Mouse (Mus musculus) embryonic fibroblast, embryonic 13.5 days (primary cell): Measurements from ENCODE around the gene Ankrd44. TPM values are rescaled to one million over a fixed set of nuclear protein-coding genes. Genes with fewer than 3 reads are reported as not detected.

Source experiments
- H3K27ac ChIP-seq: 2 replicates; pipeline ENCODE4 v1.5.1; 2012; ENCODE audit warnings: low read length, control low read depth, inconsistent platforms; ENCODE audit not compliant: insufficient read depth
- H3K4me1 ChIP-seq: 2 replicates; pipeline ENCODE4 v1.6.1; 2011; ENCODE audit warnings: low read length; ENCODE audit not compliant: control insufficient read depth, insufficient read depth
- H3K4me3 ChIP-seq: 2 replicates; pipeline ENCODE4 v1.5.1; 2011; ENCODE audit warnings: mild to moderate bottlenecking, control low read depth, low read length; ENCODE audit not compliant: insufficient read depth
- CTCF ChIP-seq: IDR thresholded peaks from 2 replicates; pipeline ENCODE4 v1.5.1; 2011; ENCODE audit warnings: mild to moderate bottlenecking, control low read depth, low read length, moderate library complexity, borderline replicate concordance; ENCODE audit not compliant: insufficient read depth
- POLR2A ChIP-seq: IDR thresholded peaks from 2 replicates; pipeline ENCODE4 v1.6.1; 2011; ENCODE audit warnings: low read depth, mild to moderate bottlenecking, control low read depth, low read length, moderate library complexity
- polyA plus RNA-seq: library from polyadenylated mRNA; stranded (reverse); fragments of >200 nt; gene quantifications from 2 replicates; pipeline ENCODE4 v1.2.4, GENCODE M21; 2011; ENCODE audit warnings: low read depth; ENCODE audit not compliant: missing spikeins, insufficient read length

Ankrd44 gene
- polyA plus RNA-seq, 1 experiment, result 24.8 TPM

DNA sequence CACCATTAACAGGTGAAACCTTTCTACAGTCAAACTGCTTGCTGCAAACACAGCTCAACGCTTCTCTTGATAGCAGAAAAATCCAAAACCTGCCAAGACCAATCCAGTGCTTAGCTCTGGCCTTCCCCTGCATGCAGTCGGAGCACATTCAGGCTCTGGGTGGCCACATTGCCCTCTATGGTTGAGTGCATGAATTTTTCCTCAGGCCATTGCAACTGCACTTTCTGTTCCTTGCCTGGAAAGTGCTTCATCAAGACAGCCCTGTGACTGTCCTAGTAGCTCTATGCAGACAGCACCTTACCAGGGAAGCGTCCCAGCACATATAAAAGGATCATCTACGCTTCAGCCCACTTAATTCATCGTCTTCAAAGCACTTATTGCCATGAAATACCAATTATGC lies 250.7 kb downstream of the Ankrd44 start:
- TF ChIP-seq POLR2A (no peak), CTCF (no peak)
- Histone ChIP-seq H3K4me1 (no peaks in the 10 kb centered on the region), H3K27ac (no peak overlapping the region), H3K4me3 (no peak overlapping the region)

DNA sequence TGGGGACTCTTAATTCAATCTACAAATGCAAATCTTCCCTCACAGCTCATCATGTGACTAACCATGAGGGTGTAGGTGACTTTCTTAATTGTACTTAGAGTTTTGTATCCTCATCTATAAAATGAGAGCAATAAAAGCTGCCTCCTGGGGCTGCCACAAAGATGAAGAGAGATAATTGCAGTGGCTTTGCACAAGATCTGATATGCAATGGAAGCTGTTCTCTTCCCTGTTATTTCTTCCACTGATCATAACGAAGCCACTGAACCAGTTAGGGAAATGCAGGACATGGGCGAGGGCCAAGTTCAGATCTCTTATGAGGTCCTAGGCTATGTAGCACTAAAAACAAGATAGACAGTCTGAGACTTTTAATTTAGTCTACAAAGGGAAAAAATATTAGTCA lies 258.2 kb downstream of the Ankrd44 start:
- no peaks in the 10 kb centered on the region for H3K4me1 ChIP-seq
- TF ChIP-seq POLR2A (no peak), CTCF (no peak)
- H3K4me3 ChIP-seq, result no peak overlapping the region
- H3K27ac ChIP-seq, result no peak overlapping the region

DNA sequence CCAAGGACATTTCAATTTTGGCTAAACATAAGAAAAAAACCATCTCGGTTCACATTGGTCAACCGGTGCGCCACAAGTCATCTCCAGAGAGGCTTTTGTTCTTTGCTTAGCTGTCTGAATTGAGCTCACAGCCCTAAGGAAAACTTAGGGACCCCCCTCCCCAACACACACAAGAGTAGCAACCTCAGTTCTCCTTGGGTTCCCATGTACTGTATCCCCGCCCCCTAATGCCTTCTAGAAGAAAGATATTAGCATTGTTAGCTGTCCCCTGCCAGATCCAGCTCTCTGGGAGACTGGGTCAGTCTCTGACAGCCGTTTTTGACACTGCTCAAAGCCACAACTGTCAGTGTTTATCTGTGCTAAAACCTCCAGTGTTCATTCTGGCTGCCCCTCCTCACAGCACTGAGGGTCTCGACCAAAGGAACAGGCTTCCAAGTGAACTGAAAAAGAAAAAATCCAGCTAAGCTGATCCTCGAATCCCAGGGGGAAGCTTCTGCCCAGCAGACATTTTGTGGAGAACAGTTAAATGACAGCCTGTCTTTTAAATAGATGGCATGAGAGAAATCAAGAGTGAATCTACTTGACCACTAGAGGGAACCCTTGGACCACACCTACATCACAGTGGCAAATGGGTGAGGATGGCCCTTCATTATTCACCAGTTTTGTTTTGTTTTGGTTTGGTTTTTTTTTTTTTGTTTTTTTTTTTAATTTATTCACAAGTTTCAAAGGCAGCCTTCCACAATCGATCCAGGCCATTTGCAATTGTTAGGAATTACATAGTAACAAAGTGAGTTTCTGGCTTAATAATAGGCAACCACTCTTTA lies 260.4 kb downstream of the Ankrd44 start:
- Histone ChIP-seq H3K4me3 (no peak overlapping the region), H3K4me1 (no peaks in the 10 kb centered on the region), H3K27ac (no peak overlapping the region)
- TF ChIP-seq CTCF (0 out of 2 replicates have a peak, but pooled peaks have one; percentile 11), POLR2A (no peak)

DNA sequence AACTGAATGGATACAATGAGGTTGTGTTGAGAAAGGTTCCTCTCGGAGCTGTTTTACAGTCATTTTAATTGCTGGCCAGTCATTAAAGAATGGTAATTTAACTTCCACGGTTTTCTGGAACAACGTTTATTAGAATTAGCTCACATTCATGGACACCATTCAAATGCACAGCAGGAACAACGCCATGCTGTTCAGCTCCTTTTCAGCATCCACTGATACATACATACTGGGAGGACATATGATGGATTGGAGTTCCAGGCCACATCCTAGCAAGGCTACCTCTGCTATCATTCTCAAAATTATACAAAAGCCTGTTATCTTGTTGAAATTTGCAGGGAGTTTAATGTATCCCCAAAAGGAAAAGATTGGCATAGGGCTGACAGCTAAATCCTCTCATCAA lies 261.1 kb downstream of the Ankrd44 start:
- Histone ChIP-seq H3K27ac (no peak overlapping the region), H3K4me3 (no peak overlapping the region), H3K4me1 (no peaks in the 10 kb centered on the region)
- TF ChIP-seq POLR2A (no peak), CTCF (no peak)

DNA sequence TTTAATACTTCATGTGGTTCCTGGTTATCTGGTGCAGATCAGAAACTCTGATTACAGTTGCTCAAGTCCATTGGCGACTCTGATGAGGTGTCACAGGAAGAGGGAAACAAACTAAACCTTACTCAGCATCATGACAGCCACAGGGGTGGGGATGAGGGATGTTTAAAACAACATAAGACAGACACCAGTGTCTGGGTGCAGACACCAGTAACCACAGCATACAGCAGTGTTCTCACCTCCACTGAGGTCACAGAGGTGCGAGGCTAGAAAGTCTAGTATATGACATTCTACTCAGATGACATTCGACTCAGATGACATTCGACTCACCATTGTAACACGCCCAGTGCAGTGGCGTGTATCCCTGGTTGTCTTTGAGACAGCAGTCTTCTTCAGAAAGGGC lies 265.5 kb downstream of the Ankrd44 start:
- Histone ChIP-seq H3K27ac (no peak overlapping the region), H3K4me1 (no peaks in the 10 kb centered on the region), H3K4me3 (no peak overlapping the region)
- TF ChIP-seq CTCF, result no peak
- TF ChIP-seq POLR2A, result no peak

DNA sequence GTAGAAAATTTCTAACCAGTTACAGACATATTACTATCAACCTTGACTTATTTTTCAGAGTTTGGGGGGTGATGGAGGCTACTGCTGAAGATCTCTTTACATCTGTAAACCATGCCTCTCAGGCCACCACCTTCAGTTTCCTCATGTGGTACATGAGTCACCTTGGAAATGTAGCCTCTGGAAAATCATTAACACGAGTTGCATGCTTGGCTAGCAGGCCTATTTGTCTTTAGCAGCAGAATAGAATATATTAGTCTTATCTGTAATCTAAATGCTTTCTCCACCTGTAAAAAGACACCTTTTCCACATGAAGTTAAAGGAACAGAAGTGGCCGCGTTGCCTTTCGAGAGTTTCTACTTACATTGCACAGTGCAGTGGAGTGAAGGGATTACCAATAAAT lies 267.6 kb downstream of the Ankrd44 start:
- TF ChIP-seq CTCF, result no peak
- no peak for TF ChIP-seq POLR2A
- Histone ChIP-seq H3K4me3 (no peak overlapping the region), H3K4me1 (no peaks in the 10 kb centered on the region), H3K27ac (no peak overlapping the region)

DNA sequence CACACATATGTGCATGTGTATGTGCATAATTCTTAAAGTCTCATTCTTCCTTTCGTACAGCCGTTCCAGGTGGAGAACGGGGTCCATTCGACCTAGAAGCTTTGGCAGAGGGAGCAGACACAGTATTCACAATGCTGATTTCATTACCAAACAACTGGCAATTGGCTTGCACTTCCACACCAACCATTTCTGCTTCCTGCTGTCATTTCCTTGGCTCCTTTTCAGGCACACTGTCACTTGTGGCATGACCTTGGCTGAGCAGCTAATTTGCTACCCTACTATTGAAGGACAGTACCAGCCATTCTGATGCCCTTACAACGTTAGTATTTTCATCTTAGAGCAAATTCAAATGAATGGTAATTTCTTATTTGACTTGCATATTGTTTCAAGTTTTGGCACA lies 277.9 kb downstream of the Ankrd44 start:
- Histone ChIP-seq H3K27ac (no peak overlapping the region), H3K4me1 (peaks cover 6% of the 10 kb centered on the region; the same call in 1 of the 2 replicates), H3K4me3 (no peak overlapping the region)
- TF ChIP-seq CTCF, result no peak
- no peak for TF ChIP-seq POLR2A

DNA sequence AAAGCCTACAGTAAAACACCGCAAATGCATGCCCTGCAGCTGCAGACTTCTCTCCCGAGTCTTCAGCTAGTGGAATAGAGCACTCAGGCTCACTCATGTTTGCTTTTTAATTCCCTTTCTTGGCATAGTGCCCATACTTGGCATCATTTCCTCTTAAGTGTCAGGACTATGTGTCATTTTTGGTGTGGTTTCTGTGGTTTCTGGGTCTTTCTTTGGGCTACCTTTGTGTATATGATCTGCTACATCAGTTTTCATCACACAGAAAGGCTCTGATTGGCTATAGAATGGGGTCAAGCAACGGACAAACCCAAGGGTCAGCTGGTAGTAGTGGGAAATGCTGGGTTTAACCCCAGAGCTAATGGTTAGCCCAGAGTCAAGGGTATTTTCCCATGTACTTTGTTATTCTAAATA lies 278.8 kb downstream of the Ankrd44 start:
- no peak for TF ChIP-seq POLR2A
- no peak for TF ChIP-seq CTCF
- Histone ChIP-seq H3K27ac (no peak overlapping the region), H3K4me1 (peaks cover 6% of the 10 kb centered on the region; the same call in 1 of the 2 replicates), H3K4me3 (no peak overlapping the region)

DNA sequence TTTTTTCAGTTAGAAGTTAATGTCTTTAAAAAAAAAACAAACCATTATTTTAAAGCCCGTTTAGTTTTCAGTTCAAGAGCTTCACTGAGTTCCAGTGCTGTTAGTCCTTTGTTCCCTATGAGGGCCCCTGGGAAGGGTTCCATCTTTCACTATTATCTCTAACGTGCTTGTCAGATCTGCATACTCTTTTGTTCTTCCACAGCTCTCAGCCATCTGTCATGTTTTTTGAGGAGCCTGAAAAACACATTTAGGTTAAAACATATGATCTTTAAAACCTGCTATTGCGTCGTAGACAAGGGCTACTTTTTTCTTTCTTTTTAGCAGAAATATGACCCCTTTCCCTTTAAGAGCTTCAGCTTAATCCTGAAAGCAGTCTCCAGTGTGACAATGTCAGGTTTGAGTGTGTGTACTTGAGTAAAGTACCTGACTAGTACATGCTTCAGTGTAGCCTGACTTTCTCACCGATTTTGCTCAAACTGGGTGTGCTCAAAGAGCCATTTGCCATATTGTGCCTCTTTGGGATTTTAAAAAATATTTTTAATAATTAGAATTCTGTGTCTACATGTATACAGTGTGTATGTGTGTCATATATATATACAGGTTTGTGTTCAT lies 285.9 kb downstream of the Ankrd44 start:
- Histone ChIP-seq H3K27ac (no peak overlapping the region), H3K4me3 (no peak overlapping the region), H3K4me1 (no peaks in the 10 kb centered on the region)
- TF ChIP-seq POLR2A (no peak), CTCF (no peak)

DNA sequence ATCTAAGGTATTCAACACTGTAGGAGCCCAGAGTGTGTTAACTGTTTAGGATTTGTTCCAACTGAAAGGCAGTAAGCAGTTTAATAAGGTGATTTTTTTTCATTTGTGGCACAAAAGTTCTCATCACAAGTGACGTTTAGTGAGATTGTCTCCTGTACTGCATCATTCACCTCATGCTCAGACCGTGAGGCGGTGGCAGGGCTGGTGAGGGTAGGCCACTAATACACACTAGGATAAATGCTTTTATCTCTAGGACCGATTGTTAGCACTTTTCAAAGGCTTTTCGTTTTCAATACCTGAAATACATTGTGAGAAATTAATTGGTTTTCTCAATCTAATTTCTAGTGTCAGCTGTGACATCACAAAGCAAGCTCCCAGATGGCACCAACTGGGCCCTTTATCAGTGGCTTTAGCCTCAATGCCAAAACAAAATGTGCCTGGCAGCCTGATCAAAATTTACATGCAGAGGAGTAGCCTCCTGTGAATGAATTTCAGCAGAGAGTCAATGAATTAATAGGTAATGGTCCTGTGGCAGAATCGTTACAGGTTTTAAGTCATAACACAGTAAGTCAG lies 286.6 kb downstream of the Ankrd44 start:
- Histone ChIP-seq H3K4me1 (no peaks in the 10 kb centered on the region), H3K27ac (no peak overlapping the region), H3K4me3 (no peak overlapping the region)
- TF ChIP-seq POLR2A (no peak), CTCF (no peak)
